Mouse (Mus musculus) thymus, adult 2 months (tissue): ENCODE measurements around the gene Fgf18. TPM values are rescaled to one million over a fixed set of nuclear protein-coding genes. Genes with fewer than 3 reads are reported as not detected.

Source experiments
- DNase-seq: peaks from one replicate; pipeline ENCODE4 v3.0.0; 2021
- H3K27ac ChIP-seq: fragments of 200-500 bp; 2 replicates; pipeline ENCODE4 v1.5.1; 2012; ENCODE audit warnings: low read length, control low read depth; ENCODE audit not compliant: control insufficient read depth, insufficient read depth
- H3K27me3 ChIP-seq: fragments of 200-500 bp; 2 replicates; pipeline ENCODE4 v1.6.1; 2012; ENCODE audit warnings: mild to moderate bottlenecking, low read length, moderate library complexity, mixed read lengths; ENCODE audit not compliant: control insufficient read depth, insufficient read depth
- H3K36me3 ChIP-seq: fragments of 200-500 bp; 2 replicates; pipeline ENCODE4 v1.6.1; 2012; ENCODE audit warnings: mild to moderate bottlenecking, low read length, moderate library complexity; ENCODE audit not compliant: control insufficient read depth, insufficient read depth
- H3K4me1 ChIP-seq: fragments of 200-500 bp; replicated peaks from 2 replicates; pipeline ENCODE4 v1.6.1; 2012; ENCODE audit warnings: low read length; ENCODE audit not compliant: control insufficient read depth, insufficient read depth
- H3K4me3 ChIP-seq: fragments of 200-500 bp; 2 replicates; pipeline ENCODE4 v1.5.1; 2012; ENCODE audit warnings: mild to moderate bottlenecking, low read length, control low read depth, moderate library complexity; ENCODE audit not compliant: control insufficient read depth, insufficient read depth
- CTCF ChIP-seq: fragments of 200-500 bp; IDR thresholded peaks from 2 replicates; pipeline ENCODE4 v1.5.1; 2012; ENCODE audit warnings: mild to moderate bottlenecking, control low read depth, low read length, moderate library complexity, borderline replicate concordance; ENCODE audit not compliant: control insufficient read depth, poor library complexity, insufficient read depth; ENCODE audit errors: extremely low read depth
- POLR2A ChIP-seq: fragments of 200-500 bp; IDR thresholded peaks from 2 replicates; pipeline ENCODE4 v1.6.1; 2012; ENCODE audit warnings: mild to moderate bottlenecking, low read length, control low read depth, moderate library complexity; ENCODE audit not compliant: control insufficient read depth, poor library complexity, insufficient read depth; ENCODE audit errors: extremely low read depth
- WGBS: fragments of 180-500 bp; shearing (Covaris S2); methylation state at CpG from one replicate; pipeline ENCODE4 v1.1.7; 2018; 5-methylcytosine and 5-hydroxymethylcytosine counted together
- polyA plus RNA-seq: library from polyadenylated mRNA; depleted of rRNA; stranded (reverse); fragments of >200 nt; gene quantifications from 2 replicates; pipeline ENCODE4 v1.2.3, GENCODE M21; 2012

Fgf18 gene
- polyA plus RNA-seq, 1 experiment: 0.15 TPM

DNA sequence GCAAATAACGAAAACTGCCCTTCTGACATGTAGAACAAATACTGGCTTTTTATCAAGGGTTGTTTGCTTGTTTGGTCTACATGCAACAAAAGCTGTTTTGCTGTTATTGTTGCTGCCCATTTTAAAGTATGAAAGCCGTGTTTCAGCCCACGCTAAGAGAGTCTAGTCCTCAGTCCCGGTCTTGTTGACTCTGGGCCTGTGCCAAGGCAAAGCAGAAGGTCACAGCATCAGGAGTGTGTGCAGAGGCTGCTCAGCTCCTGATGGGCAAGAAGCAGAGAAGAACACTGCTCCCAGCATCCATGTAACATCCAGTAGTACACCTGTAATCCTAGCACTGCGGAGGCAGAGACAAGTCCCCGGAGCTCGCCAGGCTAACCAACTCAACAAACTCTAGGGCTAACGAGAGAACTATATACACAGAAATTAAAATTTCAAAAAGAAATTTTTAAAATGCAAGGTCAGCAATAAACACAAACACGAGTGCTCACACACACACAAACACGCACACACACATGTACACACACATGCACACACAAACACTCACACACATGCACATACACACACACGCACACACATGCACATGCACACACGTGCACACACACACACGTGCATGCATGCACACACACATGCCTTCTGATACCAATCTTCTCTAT lies 43.8 kb downstream of the Fgf18 start:
- Histone ChIP-seq H3K27me3 (no peaks in the 10 kb centered on the region), H3K4me3 (no peak overlapping the region), H3K27ac (no peak overlapping the region), H3K4me1 (no peaks in the 10 kb centered on the region), H3K36me3 (no peaks in the 10 kb centered on the region)
- 96% methylated on average over 13 of the region's 13 CpGs for WGBS
- no peak for DNase-seq
- TF ChIP-seq CTCF: no peak
- no peak for TF ChIP-seq POLR2A

DNA sequence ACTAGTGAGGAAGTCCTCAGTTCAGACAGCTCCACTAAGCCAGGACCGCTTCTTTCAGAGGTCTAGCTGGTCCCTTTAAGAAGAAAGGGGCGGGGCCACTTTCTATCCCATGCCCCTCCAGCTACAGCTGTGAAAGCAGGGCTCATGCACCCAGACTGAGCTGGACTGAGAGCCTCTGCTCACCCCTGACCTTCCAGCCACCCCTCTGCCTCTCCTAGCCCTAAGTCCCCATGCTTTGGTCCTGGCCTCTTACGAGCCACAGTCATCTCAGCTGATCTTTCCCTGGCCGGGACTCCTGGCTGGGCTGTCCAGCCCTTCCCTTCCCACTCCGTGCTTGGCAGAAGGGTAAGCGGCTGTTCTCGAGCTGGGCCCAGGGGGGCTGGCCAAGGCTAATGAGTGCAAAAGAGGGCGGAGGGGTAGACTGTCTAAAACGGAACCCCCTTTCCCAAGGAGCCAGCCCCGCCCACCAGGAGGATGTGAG lies 47.1 kb downstream of the Fgf18 start:
- no peak overlapping the region for H3K4me3 ChIP-seq
- 41% methylated on average over 10 of the region's 10 CpGs for WGBS
- no peaks in the 10 kb centered on the region for H3K4me1 ChIP-seq
- H3K36me3 ChIP-seq: no peaks in the 10 kb centered on the region
- no peak for DNase-seq
- no peaks in the 10 kb centered on the region for H3K27me3 ChIP-seq
- no peak for TF ChIP-seq POLR2A
- TF ChIP-seq CTCF: no peak
- H3K27ac ChIP-seq: no peak overlapping the region

DNA sequence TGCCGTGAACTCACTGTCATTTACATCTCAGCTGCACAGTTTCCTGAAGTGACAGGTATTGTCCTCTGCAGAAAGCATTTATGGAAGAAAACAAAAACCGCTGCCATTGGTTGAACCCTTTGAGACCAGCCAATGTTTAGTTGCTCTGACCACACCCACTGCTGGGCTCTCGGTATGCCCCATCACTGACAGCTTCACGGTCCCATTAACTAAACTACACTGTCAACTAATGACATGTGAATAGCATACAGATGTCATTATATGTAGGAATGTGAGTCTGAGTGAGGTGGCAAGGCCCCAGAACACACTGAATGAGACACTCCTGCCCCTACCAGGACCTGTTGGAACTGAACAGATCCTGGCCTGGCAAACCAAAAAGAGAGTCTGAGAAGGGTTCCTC lies 47.8 kb downstream of the Fgf18 start:
- no peak for DNase-seq
- Histone ChIP-seq H3K36me3 (no peaks in the 10 kb centered on the region), H3K4me3 (no peak overlapping the region), H3K27me3 (no peaks in the 10 kb centered on the region), H3K4me1 (no peaks in the 10 kb centered on the region), H3K27ac (no peak overlapping the region)
- TF ChIP-seq POLR2A (no peak), CTCF (no peak)
- 92% methylated on average over 4 of the region's 4 CpGs for WGBS

DNA sequence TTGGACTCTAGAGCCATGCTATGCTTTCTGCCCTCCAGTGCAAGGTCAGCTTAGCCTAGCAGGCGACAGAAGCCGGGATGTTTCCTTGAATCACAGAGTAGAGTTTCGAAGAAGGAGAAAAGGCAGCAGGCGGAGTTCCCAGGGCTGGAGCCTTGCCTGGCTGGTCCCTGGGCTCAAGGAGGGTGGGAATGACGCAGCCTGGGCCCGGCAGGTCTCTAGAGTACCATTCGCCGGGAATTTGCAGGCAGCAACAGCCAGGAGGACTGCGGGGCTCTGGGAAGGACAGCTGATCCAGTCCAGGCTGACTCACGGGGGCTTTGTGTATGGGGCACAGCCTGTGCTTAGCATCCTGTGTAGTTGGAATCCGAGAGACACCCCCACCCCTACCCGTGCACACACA lies 48.8 kb downstream of the Fgf18 start:
- no peak for DNase-seq
- H3K4me1 ChIP-seq: no peaks in the 10 kb centered on the region
- no peaks in the 10 kb centered on the region for H3K36me3 ChIP-seq
- no peak overlapping the region for H3K27ac ChIP-seq
- 90% methylated on average over 12 of the region's 12 CpGs for WGBS
- H3K27me3 ChIP-seq: no peaks in the 10 kb centered on the region
- H3K4me3 ChIP-seq: no peak overlapping the region
- TF ChIP-seq CTCF (no peak), POLR2A (no peak)

DNA sequence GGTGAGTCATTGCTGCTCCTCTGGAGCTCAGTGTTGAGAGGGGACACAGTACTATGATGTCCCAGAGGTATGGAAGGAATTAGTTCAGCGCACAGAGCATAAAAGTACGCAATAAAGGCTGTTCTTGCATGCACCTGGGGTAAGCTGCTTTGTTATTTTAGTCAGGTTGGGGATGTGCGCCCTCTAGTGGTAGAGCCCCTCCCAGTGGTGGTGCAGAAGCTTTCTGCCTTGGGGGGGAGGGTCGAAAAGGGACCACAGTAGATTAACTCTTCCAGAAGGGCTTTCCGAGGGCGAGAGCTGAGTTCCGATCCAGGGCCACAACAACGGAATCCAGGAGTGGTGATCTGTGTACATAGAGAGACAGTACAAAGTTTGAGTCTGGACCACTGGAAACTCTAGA lies 49.3 kb downstream of the Fgf18 start:
- no peaks in the 10 kb centered on the region for H3K4me1 ChIP-seq
- no peak overlapping the region for H3K27ac ChIP-seq
- DNase-seq: peak; percentile 52
- 43% methylated on average over 8 of the region's 8 CpGs for WGBS
- no peak overlapping the region for H3K4me3 ChIP-seq
- H3K36me3 ChIP-seq: no peaks in the 10 kb centered on the region
- H3K27me3 ChIP-seq: no peaks in the 10 kb centered on the region
- peak; percentile 79; the same call in 1 of the 2 replicates for TF ChIP-seq CTCF
- TF ChIP-seq POLR2A: no peak

DNA sequence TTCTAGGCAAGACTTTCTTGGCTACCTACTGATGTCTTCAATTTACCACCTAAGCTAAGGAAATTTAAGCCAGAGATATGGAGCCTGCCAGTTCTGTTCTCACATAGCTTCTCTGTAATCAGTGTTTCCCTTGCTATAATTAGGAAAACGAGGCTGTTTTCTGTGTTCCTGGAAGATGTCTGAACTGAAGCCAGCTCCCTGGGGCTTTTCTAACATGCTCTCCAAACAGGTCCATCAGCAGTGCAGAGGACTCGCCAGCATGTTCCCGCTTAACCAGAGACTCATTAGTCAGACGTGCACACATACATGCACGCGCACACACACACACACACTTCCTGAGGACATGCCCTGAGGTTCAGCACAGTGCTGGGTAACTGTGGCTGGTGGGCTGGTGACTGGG lies 57.3 kb downstream of the Fgf18 start:
- Histone ChIP-seq H3K4me1 (no peaks in the 10 kb centered on the region), H3K36me3 (no peaks in the 10 kb centered on the region), H3K27ac (no peak overlapping the region), H3K4me3 (no peak overlapping the region), H3K27me3 (no peaks in the 10 kb centered on the region)
- WGBS: 49% methylated on average over 6 of the region's 6 CpGs
- no peak for TF ChIP-seq POLR2A
- no peak for TF ChIP-seq CTCF
- no peak for DNase-seq

DNA sequence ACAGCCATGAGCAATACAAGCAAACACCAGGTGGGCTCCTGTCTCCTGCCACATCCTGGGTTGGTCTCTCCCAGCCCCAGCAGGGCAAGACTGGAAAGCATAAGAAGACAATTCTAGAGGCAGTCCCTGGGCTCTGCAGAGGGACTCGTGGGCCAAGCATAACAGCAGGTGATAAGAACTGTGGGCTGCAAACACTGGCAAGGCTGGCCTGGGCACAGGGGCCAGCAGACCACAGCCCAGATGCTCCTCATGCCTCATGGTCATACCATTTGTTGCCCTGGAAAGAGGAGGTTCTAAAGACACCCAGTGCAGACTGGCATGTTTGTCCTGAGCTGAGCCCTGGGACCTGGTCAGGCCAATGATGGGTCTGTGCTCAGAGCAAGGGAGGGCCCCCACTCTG lies 59.0 kb downstream of the Fgf18 start:
- TF ChIP-seq CTCF (no peak), POLR2A (no peak)
- Histone ChIP-seq H3K27me3 (no peaks in the 10 kb centered on the region), H3K27ac (no peak overlapping the region), H3K4me1 (no peaks in the 10 kb centered on the region), H3K4me3 (no peak overlapping the region), H3K36me3 (no peaks in the 10 kb centered on the region)
- DNase-seq: no peak
- 38% methylated on average over 1 of the region's 1 CpGs for WGBS
